Mouse (Mus musculus) small intestine, adult 2 months (tissue): ENCODE data around the gene Heg1. TPM values are rescaled to one million over a fixed set of nuclear protein-coding genes. Genes with fewer than 3 reads are reported as not detected.

ENCODE experiments used
- H3K27ac ChIP-seq: fragments of 200-500 bp; 2 replicates; pipeline ENCODE4 v1.5.1; 2012; ENCODE audit warnings: low read depth, low read length, control low read depth, inconsistent platforms; ENCODE audit not compliant: insufficient read depth
- H3K27me3 ChIP-seq: fragments of 200-500 bp; 2 replicates; pipeline ENCODE4 v1.6.1; 2012; ENCODE audit warnings: mild to moderate bottlenecking, moderate library complexity, low read length, inconsistent platforms; ENCODE audit not compliant: control insufficient read depth, insufficient read depth
- H3K36me3 ChIP-seq: fragments of 200-500 bp; 2 replicates; pipeline ENCODE4 v1.6.1; 2012; ENCODE audit warnings: mild to moderate bottlenecking, low read length, control low read depth, inconsistent platforms; ENCODE audit not compliant: control insufficient read depth, insufficient read depth
- H3K4me1 ChIP-seq: fragments of 200-500 bp; 2 replicates; pipeline ENCODE4 v1.6.1; 2012; ENCODE audit warnings: low read length, inconsistent platforms, mixed read lengths; ENCODE audit not compliant: control insufficient read depth, insufficient read depth, insufficient read length
- H3K4me3 ChIP-seq: fragments of 200-500 bp; 2 replicates; pipeline ENCODE4 v1.5.1; 2012; ENCODE audit warnings: low read depth, mild to moderate bottlenecking, control low read depth, inconsistent platforms, low read length, moderate library complexity
- CTCF ChIP-seq: fragments of 200-500 bp; IDR thresholded peaks from 2 replicates; pipeline ENCODE4 v1.5.1; 2012; ENCODE audit warnings: low read depth, mild to moderate bottlenecking, control low read depth, inconsistent platforms, low read length, moderate library complexity, mixed read lengths; ENCODE audit not compliant: insufficient replicate concordance, insufficient read length; ENCODE audit errors: extremely low read depth
- POLR2A ChIP-seq: fragments of 200-500 bp; IDR thresholded peaks from 2 replicates; pipeline ENCODE4 v1.6.1; 2012; ENCODE audit warnings: low read depth, mild to moderate bottlenecking, control low read depth, inconsistent platforms, low read length, moderate library complexity
- WGBS: fragments of 180-500 bp; shearing (Covaris S2); methylation state at CpG from one replicate; pipeline ENCODE4 v1.1.7; 2018; 5-methylcytosine and 5-hydroxymethylcytosine counted together
- polyA plus RNA-seq: library from polyadenylated mRNA; depleted of rRNA; stranded (reverse); fragments of >200 nt; gene quantifications from 2 replicates; pipeline ENCODE4 v1.2.3, GENCODE M21; 2012

Gene Heg1
- polyA plus RNA-seq, 1 experiment = 12.0 TPM

- no peak for TF ChIP-seq POLR2A
- peak; percentile 69; the same call in 1 of the 2 replicates for TF ChIP-seq CTCF
- no peaks in the 10 kb centered on the region; the same call in 1 of the 2 replicates for H3K36me3 ChIP-seq
- no peak overlapping the region for H3K4me3 ChIP-seq
- WGBS = 30% methylated on average over 7 of the region's 7 CpGs
- H3K4me1 ChIP-seq = peaks cover 17% of the 10 kb centered on the region; the same call in 1 of the 2 replicates
- H3K27me3 ChIP-seq = no peaks in the 10 kb centered on the region
- peak overlapping the region; percentile 83 for H3K27ac ChIP-seq
Observed at GRCm38 (mm10) chr16:33744622-33745419, 60.7 kb downstream of the Heg1 start.

- no peaks in the 10 kb centered on the region; the same call in 1 of the 2 replicates for H3K36me3 ChIP-seq
- 21% methylated on average over 7 of the region's 7 CpGs for WGBS
- peaks cover 17% of the 10 kb centered on the region; the same call in 1 of the 2 replicates for H3K4me1 ChIP-seq
- H3K27ac ChIP-seq = peak overlapping the region; percentile 83
- TF ChIP-seq POLR2A (no peak), CTCF (no peak)
- H3K4me3 ChIP-seq = no peak overlapping the region
- no peaks in the 10 kb centered on the region for H3K27me3 ChIP-seq
Observed at GRCm38 (mm10) chr16:33745457-33745856, 61.3 kb downstream of the Heg1 start.

GRCm38 (mm10) chr16:33746074-33746676 lies 62.0 kb downstream of the Heg1 start:
- Histone ChIP-seq H3K27me3 (no peaks in the 10 kb centered on the region), H3K27ac (peak overlapping the region; percentile 63), H3K36me3 (no peaks in the 10 kb centered on the region; the same call in 1 of the 2 replicates), H3K4me1 (peaks cover 17% of the 10 kb centered on the region; the same call in 1 of the 2 replicates), H3K4me3 (no peak overlapping the region)
- no peak for TF ChIP-seq POLR2A
- no peak for TF ChIP-seq CTCF
- 82% methylated on average over 10 of the region's 10 CpGs for WGBS

GRCm38 (mm10) chr16:33747346-33747954 lies 63.3 kb downstream of the Heg1 start:
- Histone ChIP-seq H3K27me3 (no peaks in the 10 kb centered on the region), H3K4me3 (no peak overlapping the region)

GRCm38 (mm10) chr16:33747994-33748393 lies 63.8 kb downstream of the Heg1 start:
- WGBS = 74% methylated on average over 2 of the region's 2 CpGs
- H3K27ac ChIP-seq = peak overlapping the region; percentile 91

More at GRCm38 (mm10) chr16:33747346-33747954, 63.3 kb downstream of the Heg1 start:
- H3K27ac ChIP-seq = peak overlapping the region; percentile 91
- H3K4me1 ChIP-seq = peaks cover 17% of the 10 kb centered on the region; the same call in 1 of the 2 replicates
- WGBS = 21% methylated on average over 7 of the region's 7 CpGs
- TF ChIP-seq CTCF (no peak), POLR2A (no peak)
- H3K36me3 ChIP-seq = no peaks in the 10 kb centered on the region; the same call in 1 of the 2 replicates

GRCm38 (mm10) chr16:33751152-33751551 lies 67.0 kb downstream of the Heg1 start:
- Histone ChIP-seq H3K4me1 (peaks cover 22% of the 10 kb centered on the region; the same call in 1 of the 2 replicates), H3K4me3 (peak overlapping the region; percentile 59), H3K27me3 (no peaks in the 10 kb centered on the region), H3K27ac (peak overlapping the region; percentile 94), H3K36me3 (no peaks in the 10 kb centered on the region; the same call in none of the 2 replicates)
- WGBS = 16% methylated on average over 13 of the region's 13 CpGs
- TF ChIP-seq POLR2A (no peak), CTCF (no peak)

More at GRCm38 (mm10) chr16:33747994-33748393, 63.8 kb downstream of the Heg1 start:
- no peaks in the 10 kb centered on the region; the same call in 1 of the 2 replicates for H3K36me3 ChIP-seq
- H3K4me1 ChIP-seq = peaks cover 19% of the 10 kb centered on the region; the same call in 1 of the 2 replicates
- H3K27me3 ChIP-seq = no peaks in the 10 kb centered on the region
- H3K4me3 ChIP-seq = no peak overlapping the region
- TF ChIP-seq POLR2A = no peak
- TF ChIP-seq CTCF = no peak

GRCm38 (mm10) chr16:33751590-33751989 lies 67.4 kb downstream of the Heg1 start:
- peak overlapping the region; percentile 59 for H3K4me3 ChIP-seq
- WGBS = 22% methylated on average over 12 of the region's 12 CpGs
- H3K36me3 ChIP-seq = peaks cover 3% of the 10 kb centered on the region; the same call in 1 of the 2 replicates
- peak; percentile 35; the same call in 1 of the 2 replicates for TF ChIP-seq POLR2A
- no peak for TF ChIP-seq CTCF
- H3K27ac ChIP-seq = peak overlapping the region; percentile 94
- no peaks in the 10 kb centered on the region for H3K27me3 ChIP-seq
- H3K4me1 ChIP-seq = peaks cover 19% of the 10 kb centered on the region; the same call in 1 of the 2 replicates
